Mouse (Mus musculus): Measurements from ENCODE around the gene Mtor. TPM values are rescaled to one million over a fixed set of nuclear protein-coding genes. Genes with fewer than 3 reads are reported as not detected.

The Mtor gene
- 20.6 and 22.7 TPM in 2 replicates for polyA plus RNA-seq (2015; fragmentation: Nextera tagmentation; extraction: Ambion mirVana)

GRCm38 (mm10) chr4:148448179-148448852 is at the start of gene Mtor:
TSS of gene Mtor (plus strand) at chr4:148448611.
- ATAC-seq = peak; percentile 98
- Histone ChIP-seq H3K4me3 (ENCODE audit: low read length) (peak within 1 kb of the TSS; percentile 79), H3K36me3 (ENCODE audit: control insufficient read depth, insufficient read depth, low read length) (peaks cover 13% of the 10 kb centered on the region; the same call in 1 of the 2 replicates), H3K27ac (ENCODE audit: low read depth, low read length) (peak within 1 kb of the TSS; percentile 84), H3K4me1 (ENCODE audit: control insufficient read depth, insufficient read depth, low read depth, low read length) (peaks cover 26% of the 10 kb centered on the region), H3K4me2 (ENCODE audit: low read length) (peak within 1 kb of the TSS; percentile 75), H3K27me3 (replicated peaks; ENCODE audit: control insufficient read depth, insufficient read depth, low read length) (no peaks in the 10 kb centered on the region), H3K9me3 (ENCODE audit: control insufficient read depth, low read length) (no peaks in the 10 kb centered on the region), H3K9ac (ENCODE audit: low read depth, low read length) (peak within 1 kb of the TSS; percentile 90)
- under 1% methylated on average over 56 of the region's 56 CpGs for WGBS

GRCm38 (mm10) chr4:148399437-148400094 is 48.8 kb upstream of the Mtor start:
- H3K9me3 ChIP-seq (ENCODE audit: control insufficient read depth, low read length) = no peaks in the 10 kb centered on the region
- no peaks in the 10 kb centered on the region for H3K36me3 ChIP-seq (ENCODE audit: control insufficient read depth, insufficient read depth, low read length)
- H3K9ac ChIP-seq (ENCODE audit: low read depth, low read length) = no peak overlapping the region
- ATAC-seq = peak; percentile 12; the same call in 1 of the 2 replicates
- 34% methylated on average over 9 of the region's 9 CpGs for WGBS
- H3K27ac ChIP-seq (ENCODE audit: low read depth, low read length) = no peak overlapping the region
- H3K27me3 ChIP-seq (replicated peaks; ENCODE audit: control insufficient read depth, insufficient read depth, low read length) = no peaks in the 10 kb centered on the region
- H3K4me3 ChIP-seq (ENCODE audit: low read length) = no peak overlapping the region
- peaks cover 21% of the 10 kb centered on the region for H3K4me1 ChIP-seq (ENCODE audit: control insufficient read depth, insufficient read depth, low read depth, low read length)
- no peak overlapping the region for H3K4me2 ChIP-seq (ENCODE audit: low read length)

GRCm38 (mm10) chr4:148403402-148403801 is 45.0 kb upstream of the Mtor start:
- WGBS = 11% methylated on average over 12 of the region's 12 CpGs

GRCm38 (mm10) chr4:148404748-148405147 is 43.7 kb upstream of the Mtor start:
- peak overlapping the region; percentile 8; the same call in 1 of the 2 replicates for H3K4me2 ChIP-seq (ENCODE audit: low read length)
- no peaks in the 10 kb centered on the region for H3K27me3 ChIP-seq (replicated peaks; ENCODE audit: control insufficient read depth, insufficient read depth, low read length)
- 13% methylated on average over 11 of the region's 11 CpGs for WGBS
- ATAC-seq = no peak; the same call in 1 of the 2 replicates
- peaks cover 21% of the 10 kb centered on the region for H3K4me1 ChIP-seq (ENCODE audit: control insufficient read depth, insufficient read depth, low read depth, low read length)
- H3K9ac ChIP-seq (ENCODE audit: low read depth, low read length) = no peak overlapping the region
- H3K36me3 ChIP-seq (ENCODE audit: control insufficient read depth, insufficient read depth, low read length) = no peaks in the 10 kb centered on the region
- H3K9me3 ChIP-seq (ENCODE audit: control insufficient read depth, low read length) = no peaks in the 10 kb centered on the region
- H3K4me3 ChIP-seq (ENCODE audit: low read length) = no peak overlapping the region
- H3K27ac ChIP-seq (ENCODE audit: low read depth, low read length) = no peak overlapping the region

More at GRCm38 (mm10) chr4:148403402-148403801, 45.0 kb upstream of the Mtor start:
- Histone ChIP-seq H3K27me3 (replicated peaks; ENCODE audit: control insufficient read depth, insufficient read depth, low read length) (no peaks in the 10 kb centered on the region), H3K9ac (ENCODE audit: low read depth, low read length) (no peak overlapping the region), H3K4me1 (ENCODE audit: control insufficient read depth, insufficient read depth, low read depth, low read length) (peaks cover 21% of the 10 kb centered on the region), H3K36me3 (ENCODE audit: control insufficient read depth, insufficient read depth, low read length) (no peaks in the 10 kb centered on the region), H3K27ac (ENCODE audit: low read depth, low read length) (no peak overlapping the region), H3K4me2 (ENCODE audit: low read length) (no peak overlapping the region), H3K4me3 (ENCODE audit: low read length) (no peak overlapping the region), H3K9me3 (ENCODE audit: control insufficient read depth, low read length) (no peaks in the 10 kb centered on the region)
- peak; percentile 19; the same call in 1 of the 2 replicates for ATAC-seq

- H3K9ac ChIP-seq (ENCODE audit: low read depth, low read length) = no peak overlapping the region
- no peak overlapping the region for H3K27ac ChIP-seq (ENCODE audit: low read depth, low read length)
- no peak overlapping the region for H3K4me3 ChIP-seq (ENCODE audit: low read length)
- no peaks in the 10 kb centered on the region for H3K9me3 ChIP-seq (ENCODE audit: control insufficient read depth, low read length)
- peaks cover 21% of the 10 kb centered on the region for H3K4me1 ChIP-seq (ENCODE audit: control insufficient read depth, insufficient read depth, low read depth, low read length)
- 18% methylated on average over 13 of the region's 13 CpGs for WGBS
- H3K36me3 ChIP-seq (ENCODE audit: control insufficient read depth, insufficient read depth, low read length) = no peaks in the 10 kb centered on the region
- ATAC-seq = no peak
- H3K27me3 ChIP-seq (replicated peaks; ENCODE audit: control insufficient read depth, insufficient read depth, low read length) = no peaks in the 10 kb centered on the region
- H3K4me2 ChIP-seq (ENCODE audit: low read length) = peak overlapping the region; percentile 8; the same call in 1 of the 2 replicates
Observed at GRCm38 (mm10) chr4:148405255-148405788, 43.1 kb upstream of the Mtor start.

- Histone ChIP-seq H3K4me2 (ENCODE audit: low read length) (no peak overlapping the region), H3K36me3 (ENCODE audit: control insufficient read depth, insufficient read depth, low read length) (no peaks in the 10 kb centered on the region), H3K9ac (ENCODE audit: low read depth, low read length) (no peak overlapping the region), H3K27me3 (replicated peaks; ENCODE audit: control insufficient read depth, insufficient read depth, low read length) (no peaks in the 10 kb centered on the region), H3K4me1 (ENCODE audit: control insufficient read depth, insufficient read depth, low read depth, low read length) (peaks cover 17% of the 10 kb centered on the region), H3K27ac (ENCODE audit: low read depth, low read length) (no peak overlapping the region), H3K9me3 (ENCODE audit: control insufficient read depth, low read length) (no peaks in the 10 kb centered on the region), H3K4me3 (ENCODE audit: low read length) (no peak overlapping the region)
- 47% methylated on average over 10 of the region's 10 CpGs for WGBS
- peak; percentile 21; the same call in 1 of the 2 replicates for ATAC-seq
Observed at GRCm38 (mm10) chr4:148408256-148408975, 40.0 kb upstream of the Mtor start.

DNA sequence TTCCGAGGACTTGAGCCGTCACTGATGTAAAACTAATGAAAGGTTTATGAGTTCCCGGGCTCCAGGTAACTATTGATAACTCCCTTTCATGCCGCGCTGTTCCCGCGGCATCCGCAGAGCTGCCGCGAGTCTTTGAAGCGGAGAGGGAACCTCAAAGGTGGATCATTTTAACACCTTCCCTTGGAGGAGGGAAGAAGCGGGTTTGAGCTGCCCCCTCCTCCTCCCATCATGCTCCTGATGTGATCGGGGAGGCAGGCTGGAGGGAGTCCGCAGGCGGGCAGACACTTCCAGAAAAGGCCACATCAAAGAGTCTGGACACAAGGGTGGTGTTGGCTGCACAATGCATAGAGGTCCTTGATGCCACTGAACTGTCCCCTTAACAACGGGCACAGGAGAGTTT is 32.8 kb upstream of the Mtor start:
- Histone ChIP-seq H3K9ac (ENCODE audit: low read depth, low read length) (peak overlapping the region; percentile 28; the same call in 1 of the 2 replicates), H3K4me3 (ENCODE audit: low read length) (no peak overlapping the region), H3K4me1 (ENCODE audit: control insufficient read depth, insufficient read depth, low read depth, low read length) (peaks cover 18% of the 10 kb centered on the region), H3K27me3 (replicated peaks; ENCODE audit: control insufficient read depth, insufficient read depth, low read length) (no peaks in the 10 kb centered on the region), H3K36me3 (ENCODE audit: control insufficient read depth, insufficient read depth, low read length) (no peaks in the 10 kb centered on the region), H3K4me2 (ENCODE audit: low read length) (peak overlapping the region; percentile 20; the same call in 1 of the 2 replicates), H3K9me3 (ENCODE audit: control insufficient read depth, low read length) (no peaks in the 10 kb centered on the region), H3K27ac (ENCODE audit: low read depth, low read length) (0 out of 2 replicates have a peak overlapping the region, but pooled peaks have one; percentile 5)
- ATAC-seq = no peak
- WGBS = 14% methylated on average over 16 of the region's 16 CpGs

GRCm38 (mm10) chr4:148417074-148417526 is 31.3 kb upstream of the Mtor start:
- no peak overlapping the region for H3K4me3 ChIP-seq (ENCODE audit: low read length)
- 49% methylated on average over 11 of the region's 11 CpGs for WGBS
- peak overlapping the region; percentile 12; the same call in 1 of the 2 replicates for H3K9ac ChIP-seq (ENCODE audit: low read depth, low read length)
- no peak overlapping the region for H3K4me2 ChIP-seq (ENCODE audit: low read length)
- no peaks in the 10 kb centered on the region for H3K27me3 ChIP-seq (replicated peaks; ENCODE audit: control insufficient read depth, insufficient read depth, low read length)
- H3K4me1 ChIP-seq (ENCODE audit: control insufficient read depth, insufficient read depth, low read depth, low read length) = peaks cover 18% of the 10 kb centered on the region
- peak overlapping the region; percentile 45 for H3K27ac ChIP-seq (ENCODE audit: low read depth, low read length)
- no peaks in the 10 kb centered on the region for H3K9me3 ChIP-seq (ENCODE audit: control insufficient read depth, low read length)
- no peaks in the 10 kb centered on the region for H3K36me3 ChIP-seq (ENCODE audit: control insufficient read depth, insufficient read depth, low read length)
- ATAC-seq = peak; percentile 51; the same call in 1 of the 2 replicates
